8 mouse cellular contexts compared by ENCODE assay signal in the genomic region with DNA sequence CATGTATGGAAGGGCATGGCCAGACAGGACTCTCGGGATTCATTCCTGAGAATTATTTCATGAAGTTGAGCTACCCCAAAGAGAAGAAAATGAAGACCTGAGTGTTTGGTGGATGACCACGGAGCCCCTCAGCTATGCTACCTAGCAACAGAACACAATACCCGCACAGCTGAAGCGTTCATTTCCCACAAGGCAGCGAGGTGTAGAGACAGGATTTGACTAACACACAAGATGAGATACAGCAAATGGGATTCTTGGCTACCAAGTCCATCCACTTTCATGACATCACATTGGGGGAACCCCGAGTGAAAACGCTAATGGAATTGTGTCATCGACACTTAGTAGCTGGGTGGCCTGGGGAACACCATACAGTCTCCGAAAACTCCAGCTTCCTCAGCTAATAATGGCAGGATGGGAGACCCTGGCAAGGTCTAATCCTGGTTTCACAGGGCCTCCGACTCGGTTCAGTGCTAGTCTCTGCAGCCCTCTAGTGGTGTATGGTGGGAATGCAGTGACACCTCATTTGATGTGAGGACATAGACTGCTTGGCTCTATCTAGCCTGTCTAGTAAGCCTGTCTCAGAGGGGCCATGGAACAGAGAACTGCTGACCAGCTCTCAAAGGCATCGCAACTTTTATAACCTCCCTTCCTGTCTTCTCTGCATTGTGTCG. TPM values are rescaled to one million over a fixed set of nuclear protein-coding genes. Genes with fewer than 3 reads are reported as not detected.
A peak's percentile ranks its signal among the peaks of the same experiment; 100 is the strongest.
DNase-seq lines count a peak whose midpoint lies in the region; ATAC-seq and TF ChIP-seq lines count a peak whose summit lies in the region.

No protein-coding gene starts in this region.

- no peak for TF ChIP-seq EP300 in CH12.LX (IDR thresholded peaks at IDR 0.05; ENCODE audit: low read length)
- TF ChIP-seq EP300 in heart, postnatal 0 days (IDR thresholded peaks at IDR 0.05; ENCODE audit: low read depth), result no peak

- no peaks in the 10 kb centered on the region for H3K27me3 ChIP-seq in CH12.LX (replicated peaks)
- no peaks in the 10 kb centered on the region for H3K27me3 ChIP-seq in forebrain, embryonic 10.5 days (ENCODE audit: poor library complexity, severe bottlenecking)
- no peaks in the 10 kb centered on the region for H3K27me3 ChIP-seq in heart, postnatal 0 days (ENCODE audit: control insufficient read depth, insufficient read depth, low read length)
- H3K27me3 ChIP-seq in liver, embryonic 12.5 days (replicated peaks), result 0 out of 2 replicates have a peak, but pooled peaks cover 4% of the 10 kb centered on the region
- H3K27me3 ChIP-seq in neural tube, embryonic 12.5 days (replicated peaks), result no peaks in the 10 kb centered on the region
- no peaks in the 10 kb centered on the region for H3K27me3 ChIP-seq in stomach, embryonic 16.5 days (ENCODE audit: control insufficient read depth, insufficient read depth, low read length)

- H3K4me2 ChIP-seq in CH12.LX (ENCODE audit: insufficient read depth, low read depth, poor library complexity, severe bottlenecking), result no peak overlapping the region
- no peak overlapping the region for H3K4me2 ChIP-seq in heart, postnatal 0 days (ENCODE audit: low read depth, low read length)
- no peak overlapping the region for H3K4me2 ChIP-seq in liver, embryonic 12.5 days
- H3K4me2 ChIP-seq in neural tube, embryonic 12.5 days (replicated peaks), result no peak overlapping the region
- H3K4me2 ChIP-seq in stomach, embryonic 16.5 days (ENCODE audit: low read depth, low read length), result no peak overlapping the region

- TF ChIP-seq CTCF in CH12.LX (conservative IDR thresholded peaks at IDR 0.05 in 1 of 2, IDR thresholded peaks at IDR 0.05 in 1 of 2; ENCODE audit: low read depth in 2 of 2, low read length in 2 of 2), result peak; percentile 93 to 97
- peak; percentile 99 for TF ChIP-seq CTCF in heart, postnatal 0 days (IDR thresholded peaks at IDR 0.05; ENCODE audit: low read depth)

- H3K36me3 ChIP-seq in CH12.LX (replicated peaks in 1 of 2; ENCODE audit: control insufficient read depth in 1 of 2, insufficient read depth in 1 of 2, low read length in 1 of 2), result no peaks in the 10 kb centered on the region
- H3K36me3 ChIP-seq in forebrain, embryonic 10.5 days (replicated peaks), result no peaks in the 10 kb centered on the region
- H3K36me3 ChIP-seq in heart, postnatal 0 days (replicated peaks; ENCODE audit: control insufficient read depth, insufficient read depth, low read length), result no peaks in the 10 kb centered on the region
- H3K36me3 ChIP-seq in liver, embryonic 12.5 days, result no peaks in the 10 kb centered on the region
- no peaks in the 10 kb centered on the region for H3K36me3 ChIP-seq in neural tube, embryonic 12.5 days
- H3K36me3 ChIP-seq in stomach, embryonic 16.5 days (ENCODE audit: control insufficient read depth, insufficient read depth, low read length), result no peaks in the 10 kb centered on the region

- in situ Hi-C loops in CH12.LX (cut with MboI; ENCODE audit: low pct_ligation_motif_present, low pct_unique_long_range_greater_than_20kb, low sequenced_read_pairs), result loop anchor here (25.0 kb wide), 1 partner anchor 401 kb away; a partner anchor contains a TSS

- 32% methylated on average over 13 of the region's 13 CpGs for WGBS in forebrain, embryonic 10.5 days
- 24% methylated on average over 13 of the region's 13 CpGs for WGBS in heart, postnatal 0 days
- 33% methylated on average over 13 of the region's 13 CpGs for WGBS in liver, embryonic 12.5 days (ENCODE audit: insufficient replicate concordance)
- WGBS in neural tube, embryonic 12.5 days, result 29% methylated on average over 13 of the region's 13 CpGs
- 27% methylated on average over 13 of the region's 13 CpGs for WGBS in stomach, embryonic 16.5 days

- no peak overlapping the region for H3K4me3 ChIP-seq in CH12.LX (replicated peaks in 1 of 3; ENCODE audit: low read depth in 2 of 3, low read length in 2 of 3, poor library complexity in 1 of 3)
- no peak overlapping the region for H3K4me3 ChIP-seq in forebrain, embryonic 10.5 days
- H3K4me3 ChIP-seq in heart, postnatal 0 days (ENCODE audit: low read depth, low read length), result no peak overlapping the region
- H3K4me3 ChIP-seq in liver, embryonic 12.5 days, result no peak overlapping the region
- H3K4me3 ChIP-seq in neural tube, embryonic 12.5 days, result no peak overlapping the region
- H3K4me3 ChIP-seq in stomach, embryonic 16.5 days (replicated peaks; ENCODE audit: low read length), result no peak overlapping the region

- 0 out of 4 replicates have a peak, but pooled peaks cover 4 to 5% of the 10 kb centered on the region in 2 experiments for H3K4me1 ChIP-seq in CH12.LX (ENCODE audit: control insufficient read depth in 1 of 2, insufficient read depth in 2 of 2)
- peaks cover 32% of the 10 kb centered on the region for H3K4me1 ChIP-seq in forebrain, embryonic 10.5 days
- 0 out of 2 replicates have a peak, but pooled peaks cover 9% of the 10 kb centered on the region for H3K4me1 ChIP-seq in heart, postnatal 0 days (ENCODE audit: control insufficient read depth, insufficient read depth)
- no peaks in the 10 kb centered on the region for H3K4me1 ChIP-seq in liver, embryonic 12.5 days
- H3K4me1 ChIP-seq in neural tube, embryonic 12.5 days, result peaks cover 13% of the 10 kb centered on the region
- H3K4me1 ChIP-seq in stomach, embryonic 16.5 days (ENCODE audit: control insufficient read depth, insufficient read depth, low read length), result peaks cover 11% of the 10 kb centered on the region

- ATAC-seq in heart, postnatal 0 days (ENCODE audit: insufficient read depth, low read depth), result peak; percentile 78
- peak; percentile 49; the same call in 1 of the 2 replicates for ATAC-seq in liver, embryonic 12.5 days
- ATAC-seq in neural tube, embryonic 12.5 days (ENCODE audit: low FRiP score, low read depth), result peak; percentile 72
- ATAC-seq in stomach, embryonic 16.5 days (ENCODE audit: insufficient read depth, low FRiP score), result peak; percentile 75; the same call in 1 of the 2 replicates

- peak; percentile 84 for DNase-seq in CH12.LX (ENCODE audit: extremely low read depth)
- DNase-seq in c-Kit-negative CD71-positive TER-119-positive erythroid progenitor cells, embryonic 14.5 days (ENCODE audit: low read depth, low spot score), result peak; percentile 25
- peak; percentile 91 for DNase-seq in forebrain, embryonic 10.5 days (ENCODE audit: extremely low spot score, low spot score)
- peak; percentile 80 for DNase-seq in heart, postnatal 0 days (ENCODE audit: low spot score)
- DNase-seq in kidney, postnatal 25 days, result peak; percentile 87 to 96

- H3K9me3 ChIP-seq in CH12.LX (replicated peaks; ENCODE audit: low read length), result no peaks in the 10 kb centered on the region
- no peaks in the 10 kb centered on the region for H3K9me3 ChIP-seq in forebrain, embryonic 10.5 days
- no peaks in the 10 kb centered on the region for H3K9me3 ChIP-seq in heart, postnatal 0 days (replicated peaks; ENCODE audit: control insufficient read depth, low read length)
- H3K9me3 ChIP-seq in liver, embryonic 12.5 days (replicated peaks), result no peaks in the 10 kb centered on the region
- no peaks in the 10 kb centered on the region for H3K9me3 ChIP-seq in neural tube, embryonic 12.5 days
- H3K9me3 ChIP-seq in stomach, embryonic 16.5 days (replicated peaks; ENCODE audit: control insufficient read depth, low read length), result no peaks in the 10 kb centered on the region

- no peak for TF ChIP-seq POLR2A in CH12.LX (IDR thresholded peaks at IDR 0.05; ENCODE audit: low read depth, low read length)

- H3K9ac ChIP-seq in CH12.LX (ENCODE audit: insufficient read depth, low read depth), result no peak overlapping the region
- no peak overlapping the region for H3K9ac ChIP-seq in heart, postnatal 0 days (replicated peaks; ENCODE audit: low read depth, low read length)
- H3K9ac ChIP-seq in liver, embryonic 12.5 days, result no peak overlapping the region
- no peak overlapping the region for H3K9ac ChIP-seq in neural tube, embryonic 12.5 days
- no peak overlapping the region for H3K9ac ChIP-seq in stomach, embryonic 16.5 days (ENCODE audit: low read length)

- H3K27ac ChIP-seq in CH12.LX (ENCODE audit: insufficient read depth, low read depth), result no peak overlapping the region
- H3K27ac ChIP-seq in forebrain, embryonic 10.5 days, result no peak overlapping the region
- no peak overlapping the region for H3K27ac ChIP-seq in heart, postnatal 0 days (ENCODE audit: low read depth)
- no peak overlapping the region for H3K27ac ChIP-seq in liver, embryonic 12.5 days
- H3K27ac ChIP-seq in neural tube, embryonic 12.5 days, result no peak overlapping the region
- H3K27ac ChIP-seq in stomach, embryonic 16.5 days (ENCODE audit: low read length), result no peak overlapping the region

- TF ChIP-seq RAD21 in CH12.LX (IDR thresholded peaks at IDR 0.05; ENCODE audit: low read depth, low read length), result peak; percentile 97

- dilution Hi-C loops in CH12.LX (cut with MboI; ENCODE audit: extremely low pct_ligation_motif_present, extremely low pct_unique_long_range_greater_than_20kb, low sequenced_read_pairs), result no loop called here

- no peaks in the 10 kb centered on the region for H3K79me2 ChIP-seq in CH12.LX (replicated peaks; ENCODE audit: control insufficient read depth, extremely low read depth, insufficient read depth, poor library complexity, severe bottlenecking)

TF ChIP-seq in CH12.LX, 34 proteins besides CTCF, POLR2A, EP300 and RAD21:
- TF ChIP-seq SMC3 (IDR thresholded peaks at IDR 0.05; ENCODE audit: low read depth, low read length) (peak; percentile 83), NELFE (IDR thresholded peaks at IDR 0.05; ENCODE audit: low read depth, low read length) (0 out of 2 replicates have a peak, but pooled peaks have one; percentile 36), UBTF (IDR thresholded peaks at IDR 0.05; ENCODE audit: low read depth, low read length) (no peak), IRF4 (IDR thresholded peaks at IDR 0.05; ENCODE audit: low read depth, low read length) (peak; percentile 57), ZC3H11A (IDR thresholded peaks at IDR 0.05; ENCODE audit: low read depth, low read length) (peak; percentile 51)

RNA-seq across cellular contexts. Expression of a gene that starts 40.9 kb away (rescaled TPM):
- total RNA-seq in CH12.LX (2012; rRNA removed), result 2.9 and 3.3 TPM in 2 replicates
- total RNA-seq in CH12.LX (2014; rRNA removed), result 0.96 and 1.1 TPM in 2 replicates
- polyA plus RNA-seq in CH12.LX (2012; ENCODE audit: insufficient read length, low read depth), result 11.2 and 13.5 TPM in 2 replicates
- polyA plus RNA-seq in forebrain, embryonic 10.5 days (2016; fragmentation: Nextera tagmentation; extraction: Ambion mirVana), result 51.4 and 52.7 TPM in 2 replicates
- total RNA-seq in heart, postnatal 0 days (2014; rRNA removed; ENCODE audit: low replicate concordance), result 15.7 and 24.7 TPM in 2 replicates
- 22.7 TPM in 2 replicates for polyA plus RNA-seq in heart, postnatal 0 days (2015; fragmentation: Nextera tagmentation; extraction: Ambion mirVana)
- polyA plus RNA-seq in liver, embryonic 12.5 days (2016; fragmentation: Nextera tagmentation; extraction: Ambion mirVana), result 7.9 and 9.3 TPM in 2 replicates
- polyA plus RNA-seq in neural tube, embryonic 12.5 days (2016; fragmentation: Nextera tagmentation; extraction: Ambion mirVana), result 60.9 and 72.2 TPM in 2 replicates
- 41.9 and 43.2 TPM in 2 replicates for polyA plus RNA-seq in stomach, embryonic 16.5 days (2015; fragmentation: Nextera tagmentation; extraction: Ambion mirVana)

Comparison
In these comparisons a context has a peak if more than half of its experiments do, and no peak if none do; other contexts are left out.
1. DNase-seq: peak in every context shown above with its lines; median percentile 92 in kidney, postnatal 25 days; 91 in forebrain, embryonic 10.5 days; 84 in CH12.LX; 80 in heart, postnatal 0 days; 25 in c-Kit-negative CD71-positive TER-119-positive erythroid progenitor cells, embryonic 14.5 days.